Mouse (Mus musculus): ENCODE data around the gene Olfr878.

The Olfr878 gene

DNA sequence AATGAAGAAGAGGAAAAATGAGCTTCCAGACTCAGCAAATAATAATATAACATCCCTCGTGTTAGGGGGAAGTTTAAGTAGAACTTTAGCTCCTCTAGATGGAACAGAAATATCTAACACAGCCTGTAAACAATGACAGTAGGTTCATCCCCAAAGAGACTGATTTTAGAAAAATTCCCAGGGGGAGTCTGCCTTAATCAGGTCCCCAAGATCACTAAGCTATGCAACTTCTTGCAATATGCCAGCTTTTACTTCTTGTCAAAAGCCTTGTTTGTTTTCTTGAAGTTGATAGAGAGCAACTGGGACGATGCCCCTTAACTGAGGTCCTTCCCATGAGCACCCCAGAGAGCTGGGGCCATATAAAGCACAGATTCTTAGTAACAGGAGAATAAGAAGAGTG lies at the start of gene Olfr878:
TSS of gene Olfr878 (plus strand) at position 301 of the 400 bp plus-strand sequence.
- no peak for DNase-seq (ENCODE audit: low spot score in 2 of 2)

DNA sequence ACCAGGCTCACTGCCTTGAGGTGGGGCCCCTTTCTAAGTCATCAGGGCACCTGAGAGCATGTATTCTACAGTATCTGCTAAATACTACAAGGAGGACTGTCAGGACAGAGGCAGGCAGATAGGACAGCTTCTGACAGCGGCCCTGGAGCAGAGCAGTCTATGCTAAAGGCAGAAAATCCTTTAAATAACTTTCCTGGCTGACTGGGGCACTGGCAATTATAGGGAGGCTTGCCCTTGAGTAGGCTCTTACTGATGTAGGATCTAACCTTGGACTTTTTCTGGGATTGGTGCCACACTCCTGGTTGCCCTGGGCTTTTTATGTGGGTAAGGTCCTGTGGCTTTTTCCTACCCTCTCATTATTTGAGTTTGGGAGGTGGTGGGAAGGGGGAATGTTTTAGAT lies 47.4 kb upstream of the Olfr878 start:
- DNase-seq (ENCODE audit: low spot score in 2 of 2) = no peak

DNA sequence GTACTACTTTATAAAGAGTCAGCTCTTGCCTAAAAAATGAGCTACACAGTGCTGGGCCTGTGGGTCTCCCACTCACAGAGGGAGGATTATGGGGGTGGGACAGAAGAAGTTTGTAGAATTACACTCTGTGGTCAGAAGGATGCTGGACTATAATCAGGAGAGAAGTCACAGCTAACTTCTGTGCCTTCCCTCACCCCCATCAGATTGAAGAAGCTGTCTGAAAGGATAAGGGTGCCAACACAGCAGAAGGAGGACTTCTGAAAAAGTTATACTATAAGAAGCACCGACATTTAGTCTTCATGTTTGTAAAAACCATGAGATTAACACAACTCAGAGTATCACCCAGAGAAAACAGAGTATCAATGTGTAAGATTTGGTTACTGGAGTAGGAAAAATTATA lies 46.5 kb upstream of the Olfr878 start:
- DNase-seq (ENCODE audit: low spot score in 2 of 2) = no peak

DNA sequence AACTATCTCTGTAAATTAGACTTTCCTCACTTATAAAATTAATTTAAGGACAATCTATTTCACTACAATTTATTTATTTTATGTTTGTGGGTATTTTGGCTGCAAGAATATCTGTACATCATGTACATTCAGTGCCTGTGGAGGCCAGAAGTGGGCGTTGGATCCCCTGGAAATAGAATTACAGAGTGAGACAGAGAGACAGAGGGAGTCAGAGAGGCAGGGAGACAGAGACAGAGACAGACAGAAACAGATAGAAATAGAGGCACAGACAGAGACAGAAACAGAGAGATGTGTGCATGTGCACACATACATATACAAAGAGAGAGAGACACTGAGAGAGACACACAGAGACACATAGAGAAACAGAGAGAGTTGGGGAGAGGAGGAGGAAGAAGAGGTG lies 46.1 kb upstream of the Olfr878 start:
- DNase-seq (ENCODE audit: low spot score in 2 of 2) = no peak

DNA sequence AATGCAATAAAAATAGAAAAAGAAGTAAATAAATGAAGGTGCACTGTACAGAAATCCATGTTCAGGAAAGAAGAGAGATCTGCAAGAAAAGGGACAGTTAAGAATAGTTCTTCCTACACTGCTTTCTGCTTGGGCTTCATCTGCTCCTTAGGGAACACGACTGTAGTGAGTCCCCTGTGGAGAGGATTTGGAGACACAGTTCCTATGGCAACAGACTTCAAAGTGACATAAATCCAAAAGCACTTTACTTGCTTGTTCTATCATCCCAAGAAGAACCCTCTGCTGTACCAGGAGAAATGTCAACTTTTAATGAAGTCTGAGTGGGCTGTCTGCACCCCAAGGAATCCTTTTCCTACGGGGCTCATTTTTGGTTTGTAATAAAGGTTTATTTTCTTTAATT lies 26.7 kb upstream of the Olfr878 start:
- no peak for DNase-seq (ENCODE audit: low spot score in 2 of 2)

DNA sequence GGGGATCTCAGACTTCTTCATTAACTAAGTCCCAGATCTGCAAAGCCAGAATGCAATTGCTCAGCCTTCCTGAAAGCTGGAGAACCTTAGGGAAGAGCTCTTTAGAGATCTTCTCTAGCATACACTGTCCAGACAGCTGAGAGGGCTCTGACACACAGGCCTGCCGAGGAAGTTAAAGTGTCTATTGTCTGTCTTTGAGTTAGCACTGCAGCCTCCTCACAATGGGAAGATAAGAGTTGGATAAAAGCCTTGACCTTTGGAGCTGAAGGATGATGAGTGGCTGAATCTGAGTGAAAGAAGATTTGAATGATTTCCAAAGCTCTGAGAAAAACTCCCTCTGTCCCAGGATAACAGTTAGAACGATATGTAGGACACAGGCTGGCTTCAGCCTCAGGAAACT lies 21.0 kb upstream of the Olfr878 start, which contains the start of gene Olfr145:
TSS of gene Olfr145 (plus strand) at position 64 of the 400 bp plus-strand sequence.
- DNase-seq (ENCODE audit: low spot score in 2 of 2) = no peak

DNA sequence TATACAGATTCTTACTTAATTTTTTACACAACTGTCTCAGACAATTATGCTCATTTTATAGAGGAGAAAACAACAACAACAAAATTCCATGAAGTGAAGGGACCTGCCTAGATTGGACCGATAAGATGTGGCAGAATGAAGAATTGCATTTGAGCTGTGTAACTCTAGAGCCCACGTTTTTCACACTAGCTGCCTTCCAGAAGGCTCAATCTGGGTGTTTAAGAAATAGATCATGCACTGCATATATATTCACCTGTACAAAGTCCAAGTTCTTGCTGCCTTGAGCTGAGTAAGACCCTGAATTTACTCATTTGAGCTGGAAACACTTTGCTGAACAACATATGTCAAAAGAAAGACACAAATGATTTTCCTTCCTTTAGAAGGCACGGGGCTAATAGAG lies 12.1 kb upstream of the Olfr878 start:
- no peak for DNase-seq (ENCODE audit: low spot score in 2 of 2)

DNA sequence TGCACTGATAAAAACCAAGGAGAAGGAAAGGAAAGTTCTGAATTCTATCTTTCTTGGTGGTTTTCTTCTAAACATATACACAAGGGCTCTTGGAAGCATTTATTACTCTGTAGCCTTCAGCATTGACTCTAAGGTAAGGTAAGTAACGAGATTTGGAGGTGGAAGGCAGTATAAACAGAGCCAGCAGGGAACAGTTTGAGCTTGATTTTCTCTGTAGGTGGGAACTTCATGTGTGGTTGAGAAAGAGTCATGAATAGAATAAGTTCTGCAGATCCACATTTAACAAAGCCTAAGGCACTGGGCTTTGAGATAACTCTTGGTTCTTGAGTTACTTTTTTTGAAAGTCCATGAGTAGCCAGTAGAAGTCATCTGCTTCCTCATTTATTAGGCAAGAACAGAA lies 378 bp downstream of the Olfr878 start:
- DNase-seq (ENCODE audit: low spot score in 2 of 2) = no peak

DNA sequence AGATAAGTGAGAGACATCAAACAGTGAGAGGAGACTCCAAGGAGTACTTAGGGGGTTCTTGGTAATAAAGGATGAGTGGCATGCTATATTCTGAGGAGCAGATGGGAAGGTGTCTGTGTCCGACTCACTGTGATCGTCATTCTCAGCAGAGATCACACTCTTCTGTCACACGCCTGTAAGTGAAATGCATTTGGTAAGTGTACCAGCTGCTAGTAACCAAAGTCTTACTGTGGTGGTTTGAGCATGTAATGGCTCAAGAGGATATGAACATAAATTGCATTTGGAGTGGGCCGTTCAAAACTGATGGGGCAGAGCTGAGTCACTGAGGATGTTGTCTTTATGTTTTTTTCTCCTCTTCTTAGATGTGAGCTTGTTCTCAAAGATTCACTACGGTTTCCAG lies 6.6 kb downstream of the Olfr878 start:
- no peak for DNase-seq (ENCODE audit: low spot score in 2 of 2)

DNA sequence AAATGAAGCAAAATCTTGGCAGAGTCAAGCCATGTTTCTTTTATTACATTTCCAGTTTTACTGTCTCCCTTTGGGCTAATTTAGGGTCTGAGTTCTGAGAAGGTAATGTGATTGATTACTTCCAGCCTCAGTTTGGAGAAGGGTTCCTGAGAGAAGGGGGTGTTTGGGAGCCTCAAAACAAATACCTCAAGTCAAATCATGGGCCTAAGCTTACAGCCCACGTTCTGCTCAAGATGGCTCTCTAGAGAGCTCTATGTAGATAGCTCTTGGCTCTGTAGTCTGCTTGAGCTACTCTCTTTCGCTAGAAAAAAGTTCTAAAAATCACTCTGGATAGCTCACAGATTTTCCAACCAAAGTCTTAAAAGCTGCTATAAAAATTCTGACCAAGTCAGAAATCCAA lies 7.8 kb downstream of the Olfr878 start:
- no peak for DNase-seq (ENCODE audit: low spot score in 2 of 2)

DNA sequence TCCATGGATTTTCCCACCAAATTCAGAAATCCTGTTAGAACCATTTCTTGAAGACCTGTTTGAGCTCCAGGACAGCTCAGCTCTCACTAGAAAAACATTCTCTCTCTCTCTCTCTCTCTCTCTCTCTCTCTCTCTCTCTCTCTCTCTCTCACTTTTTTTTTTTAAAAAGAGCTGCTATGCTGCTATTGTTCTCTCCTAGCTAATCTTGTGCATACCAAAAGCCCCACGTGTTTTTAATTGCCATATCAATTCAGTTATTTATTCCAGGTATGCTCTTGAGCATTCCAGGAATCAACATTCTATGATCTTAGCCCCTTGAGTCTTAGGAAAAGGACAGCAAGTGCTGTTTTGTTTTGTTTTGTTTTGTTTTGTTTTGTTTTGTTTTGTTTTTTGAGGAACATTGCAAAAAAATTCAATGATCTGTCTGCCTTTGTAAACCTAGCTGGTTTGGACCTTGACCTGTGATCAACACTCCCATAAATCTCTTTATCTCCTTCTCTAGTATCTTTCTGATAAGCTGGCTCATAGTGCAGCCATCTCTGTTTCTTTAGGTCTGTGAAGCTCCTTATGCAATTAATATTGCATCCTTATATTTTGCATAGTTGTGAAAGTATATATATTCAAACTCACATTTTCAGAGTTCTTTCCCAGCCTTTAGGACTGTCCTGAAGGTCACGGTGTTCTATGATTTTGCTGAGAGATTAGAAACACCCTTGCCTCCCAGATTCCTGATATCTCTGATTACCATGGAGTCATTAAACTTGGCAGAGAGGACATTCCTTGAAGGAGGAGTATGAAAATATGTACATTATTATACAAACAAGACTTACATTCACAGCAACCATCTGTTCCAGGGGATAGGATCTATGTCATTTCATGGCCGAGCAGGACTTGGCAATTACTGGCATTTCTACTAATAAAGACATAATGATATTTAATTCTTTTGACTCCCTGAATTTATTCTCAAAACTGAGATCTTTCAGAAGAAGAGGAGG lies 8.7 kb downstream of the Olfr878 start:
- DNase-seq (ENCODE audit: low spot score in 2 of 2) = no peak

DNA sequence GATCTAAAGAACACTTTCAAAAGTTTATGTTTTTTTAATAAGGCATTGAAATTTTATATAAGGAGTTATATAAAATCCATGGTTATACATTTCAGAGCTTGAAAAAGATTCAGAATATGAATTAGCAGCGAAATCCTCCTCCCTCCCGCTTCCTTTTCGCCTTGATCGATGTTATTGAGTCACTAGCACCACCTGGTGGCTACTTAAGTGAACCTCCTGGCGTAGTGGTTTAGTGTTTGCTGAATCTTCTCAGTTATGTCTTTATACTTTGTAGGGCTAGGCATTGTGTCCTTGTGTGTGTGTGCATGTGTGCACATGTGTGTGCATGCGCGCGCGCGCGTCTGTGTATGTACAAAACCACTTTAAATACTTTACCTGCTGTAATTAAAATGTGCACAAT lies 14.9 kb downstream of the Olfr878 start:
- DNase-seq (ENCODE audit: low spot score in 2 of 2) = peak in 1 of 2 experiments; percentile 27

DNA sequence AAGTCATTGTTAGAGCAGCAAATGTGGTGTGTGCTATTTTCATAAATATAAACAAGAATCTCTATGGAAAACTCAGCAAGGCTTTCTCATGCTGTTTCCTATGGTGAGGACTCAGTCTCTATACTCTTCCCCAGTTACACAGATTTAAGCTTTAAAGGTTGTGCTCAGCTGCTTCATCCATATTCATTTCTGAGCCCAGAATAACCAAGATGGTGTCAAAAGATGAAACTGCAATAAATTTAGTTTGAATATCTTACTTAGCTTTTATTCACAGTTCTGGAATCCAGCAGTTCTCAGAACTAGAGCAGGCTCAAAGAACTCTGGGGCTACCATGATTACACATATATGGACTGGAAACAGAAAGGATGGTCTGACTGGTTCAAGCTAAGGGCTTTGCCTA lies 16.5 kb downstream of the Olfr878 start:
- DNase-seq (ENCODE audit: low spot score in 2 of 2) = no peak

DNA sequence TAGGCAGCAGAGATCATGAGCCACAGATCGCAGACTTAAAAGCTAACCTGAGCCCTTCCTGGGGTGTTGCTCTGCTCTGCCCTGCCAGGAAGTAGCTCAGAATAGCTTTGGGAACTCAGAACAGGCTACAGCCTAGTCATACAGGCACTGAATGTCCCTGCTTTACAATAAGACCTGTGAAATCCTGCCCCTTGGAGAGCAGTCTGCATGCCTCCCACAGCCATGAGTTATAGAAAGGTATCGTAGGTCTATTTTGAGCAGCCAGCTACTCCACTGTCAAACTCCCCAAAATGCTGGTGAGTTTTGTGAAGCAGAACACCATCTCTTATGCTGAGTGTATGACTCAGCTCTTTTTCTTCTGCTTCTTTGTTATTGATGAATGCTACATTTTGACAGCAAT lies 23.5 kb downstream of the Olfr878 start:
- no peak for DNase-seq (ENCODE audit: low spot score in 2 of 2)
